Mouse (Mus musculus): Measurements from ENCODE around the gene Fam166b. TPM values are rescaled to one million over a fixed set of nuclear protein-coding genes. Genes with fewer than 3 reads are reported as not detected.
A peak's percentile ranks its signal among the peaks of the same experiment; 100 is the strongest.

Gene Fam166b
- polyA plus RNA-seq (2012; rRNA removed), result 14.4 and 15.8 TPM in 2 replicates

GRCm38 (mm10) chr4:43428946-43429345 is at the start of gene Fam166b:
Gene Fam166b, minus strand, starts transcription at chr4:43429134.
- TF ChIP-seq POLR2A (IDR thresholded peaks at IDR 0.05; ENCODE audit: borderline replicate concordance, extremely low read depth, low read depth, low read length) (no peak; the same call in 1 of the 2 replicates), CTCF (IDR thresholded peaks at IDR 0.05; ENCODE audit: insufficient read depth, low read length) (no peak)
- no peak within 1 kb of the TSS for H3K4me3 ChIP-seq (replicated peaks; ENCODE audit: extremely low read depth, low read depth, low read length)
- peaks cover 4% of the 10 kb centered on the region; the same call in 1 of the 2 replicates for H3K4me1 ChIP-seq (ENCODE audit: control insufficient read depth, insufficient read depth, low read length)
- WGBS, result 15% methylated on average over 9 of the region's 10 CpGs
- no peak for DNase-seq

- no peak for TF ChIP-seq CTCF (IDR thresholded peaks at IDR 0.05; ENCODE audit: insufficient read depth, low read length)
- TF ChIP-seq POLR2A (IDR thresholded peaks at IDR 0.05; ENCODE audit: borderline replicate concordance, extremely low read depth, low read depth, low read length), result no peak
- DNase-seq, result no peak
- WGBS, result 32% methylated on average over 8 of the region's 8 CpGs
- H3K4me1 ChIP-seq (ENCODE audit: control insufficient read depth, insufficient read depth, low read length), result peaks cover 6% of the 10 kb centered on the region; the same call in 1 of the 2 replicates
- peak overlapping the region; percentile 79 for H3K4me3 ChIP-seq (replicated peaks; ENCODE audit: extremely low read depth, low read depth, low read length)
These were observed 49.6 kb upstream of the Fam166b start for GRCm38 (mm10) chr4:43478534-43478858.

GRCm38 (mm10) chr4:43477857-43478533 is 49.1 kb upstream of the Fam166b start:
- peak overlapping the region; percentile 79 for H3K4me3 ChIP-seq (replicated peaks; ENCODE audit: extremely low read depth, low read depth, low read length)
- TF ChIP-seq CTCF (IDR thresholded peaks at IDR 0.05; ENCODE audit: insufficient read depth, low read length) (peak; percentile 59; the same call in 1 of the 2 replicates), POLR2A (IDR thresholded peaks at IDR 0.05; ENCODE audit: borderline replicate concordance, extremely low read depth, low read depth, low read length) (peak; percentile 49; the same call in 1 of the 2 replicates)
- WGBS, result 13% methylated on average over 11 of the region's 11 CpGs
- DNase-seq, result peak; percentile 83
- H3K4me1 ChIP-seq (ENCODE audit: control insufficient read depth, insufficient read depth, low read length), result peaks cover 6% of the 10 kb centered on the region; the same call in 1 of the 2 replicates

- peaks cover 6% of the 10 kb centered on the region; the same call in 1 of the 2 replicates for H3K4me1 ChIP-seq (ENCODE audit: control insufficient read depth, insufficient read depth, low read length)
- no peak for DNase-seq
- 78% methylated on average over 6 of the region's 6 CpGs for WGBS
- no peak for TF ChIP-seq POLR2A (IDR thresholded peaks at IDR 0.05; ENCODE audit: borderline replicate concordance, extremely low read depth, low read depth, low read length)
- TF ChIP-seq CTCF (IDR thresholded peaks at IDR 0.05; ENCODE audit: insufficient read depth, low read length), result peak; percentile 38; the same call in 1 of the 2 replicates
- no peak overlapping the region for H3K4me3 ChIP-seq (replicated peaks; ENCODE audit: extremely low read depth, low read depth, low read length)
These were observed 47.7 kb upstream of the Fam166b start for GRCm38 (mm10) chr4:43476604-43477003.

GRCm38 (mm10) chr4:43473636-43474035 is 44.7 kb upstream of the Fam166b start:
- no peak for TF ChIP-seq CTCF (IDR thresholded peaks at IDR 0.05; ENCODE audit: insufficient read depth, low read length)
- TF ChIP-seq POLR2A (IDR thresholded peaks at IDR 0.05; ENCODE audit: borderline replicate concordance, extremely low read depth, low read depth, low read length), result no peak
- Histone ChIP-seq H3K4me3 (replicated peaks; ENCODE audit: extremely low read depth, low read depth, low read length) (no peak overlapping the region), H3K4me1 (ENCODE audit: control insufficient read depth, insufficient read depth, low read length) (peaks cover 3% of the 10 kb centered on the region; the same call in 1 of the 2 replicates)
- WGBS, result 58% methylated on average over 1 of the region's 1 CpGs
- no peak for DNase-seq

- no peak overlapping the region for H3K4me3 ChIP-seq (replicated peaks; ENCODE audit: extremely low read depth, low read depth, low read length)
- H3K4me1 ChIP-seq (ENCODE audit: control insufficient read depth, insufficient read depth, low read length), result no peaks in the 10 kb centered on the region
- WGBS, result 85% methylated on average over 10 of the region's 10 CpGs
- no peak for TF ChIP-seq POLR2A (IDR thresholded peaks at IDR 0.05; ENCODE audit: borderline replicate concordance, extremely low read depth, low read depth, low read length)
- TF ChIP-seq CTCF (IDR thresholded peaks at IDR 0.05; ENCODE audit: insufficient read depth, low read length), result no peak
- no peak for DNase-seq
These were observed 41.4 kb upstream of the Fam166b start for GRCm38 (mm10) chr4:43470301-43470700.

GRCm38 (mm10) chr4:43466872-43467271 is 37.9 kb upstream of the Fam166b start:
- no peak for DNase-seq
- no peak for TF ChIP-seq CTCF (IDR thresholded peaks at IDR 0.05; ENCODE audit: insufficient read depth, low read length)
- Histone ChIP-seq H3K4me1 (ENCODE audit: control insufficient read depth, insufficient read depth, low read length) (no peaks in the 10 kb centered on the region), H3K4me3 (replicated peaks; ENCODE audit: extremely low read depth, low read depth, low read length) (no peak overlapping the region)
- WGBS, result 84% methylated on average over 7 of the region's 7 CpGs

GRCm38 (mm10) chr4:43465935-43466334 is 37.0 kb upstream of the Fam166b start:
- Histone ChIP-seq H3K4me1 (ENCODE audit: control insufficient read depth, insufficient read depth, low read length) (no peaks in the 10 kb centered on the region), H3K4me3 (replicated peaks; ENCODE audit: extremely low read depth, low read depth, low read length) (no peak overlapping the region)
- WGBS, result 76% methylated on average over 6 of the region's 6 CpGs
- DNase-seq, result no peak
- TF ChIP-seq POLR2A (IDR thresholded peaks at IDR 0.05; ENCODE audit: borderline replicate concordance, extremely low read depth, low read depth, low read length), result no peak
- TF ChIP-seq CTCF (IDR thresholded peaks at IDR 0.05; ENCODE audit: insufficient read depth, low read length), result no peak

GRCm38 (mm10) chr4:43463102-43463501 is 34.2 kb upstream of the Fam166b start:
- WGBS, result 84% methylated on average over 5 of the region's 5 CpGs
- H3K4me3 ChIP-seq (replicated peaks; ENCODE audit: extremely low read depth, low read depth, low read length), result no peak overlapping the region
- no peaks in the 10 kb centered on the region for H3K4me1 ChIP-seq (ENCODE audit: control insufficient read depth, insufficient read depth, low read length)
- no peak for DNase-seq
- TF ChIP-seq CTCF (IDR thresholded peaks at IDR 0.05; ENCODE audit: insufficient read depth, low read length) (no peak), POLR2A (IDR thresholded peaks at IDR 0.05; ENCODE audit: borderline replicate concordance, extremely low read depth, low read depth, low read length) (no peak)

- DNase-seq, result no peak
- Histone ChIP-seq H3K4me1 (ENCODE audit: control insufficient read depth, insufficient read depth, low read length) (peaks cover 4% of the 10 kb centered on the region; the same call in 1 of the 2 replicates), H3K4me3 (replicated peaks; ENCODE audit: extremely low read depth, low read depth, low read length) (no peak overlapping the region)
- no peak for TF ChIP-seq CTCF (IDR thresholded peaks at IDR 0.05; ENCODE audit: insufficient read depth, low read length)
- TF ChIP-seq POLR2A (IDR thresholded peaks at IDR 0.05; ENCODE audit: borderline replicate concordance, extremely low read depth, low read depth, low read length), result no peak
- whole genome bisulfite sequencing, result 16% methylated on average over 8 of the region's 8 CpGs
These were observed 28.2 kb upstream of the Fam166b start for GRCm38 (mm10) chr4:43457124-43457523.

All from lung, adult 2 months (tissue).